Mouse (Mus musculus): ENCODE results near the gene Ifna5. TPM values are rescaled to one million over a fixed set of nuclear protein-coding genes. Genes with fewer than 3 reads are reported as not detected.
"Not testable (repeated sequence)": the region's sequence is repeated elsewhere in the genome, so short reads cannot be mapped to it uniquely, and the experiment has no call there.

The Ifna5 gene
- not detected for total RNA-seq (2021)
- long read RNA-seq, experiment 1 = 0 reads
- long read RNA-seq, experiment 2 = 0 reads

- DNase-seq; intact Hi-C loops (cut with DNase I): not testable (repeated sequence)
Measured at GRCm38 (mm10) chr4:88835225-88835624, at the start of gene Ifna5. Ifna5 (plus strand) TSS chr4:88835525.

- intact Hi-C loops (cut with DNase I) = not testable (repeated sequence)
- DNase-seq = peak; percentile 34 to 63
Measured at GRCm38 (mm10) chr4:88788402-88788801, 46.9 kb upstream of the Ifna5 start, which contains the start of gene Gm13277. Gm13277 (plus strand) TSS chr4:88788632.

GRCm38 (mm10) chr4:88791250-88791649 is 44.1 kb upstream of the Ifna5 start, which contains the start of gene Gm13278:
Gm13278 (plus strand) TSS chr4:88791550.
- intact Hi-C loops (cut with DNase I); DNase-seq: not testable (repeated sequence)

- intact Hi-C loops (cut with DNase I) = not testable (repeated sequence)
Measured at GRCm38 (mm10) chr4:88793936-88794675, 41.2 kb upstream of the Ifna5 start, which contains the start of gene Gm13275. Gm13275 (plus strand) TSS chr4:88794487.

GRCm38 (mm10) chr4:88797097-88797496 is 38.2 kb upstream of the Ifna5 start, which contains the start of gene Gm13279:
Gm13279 (plus strand) TSS chr4:88797397.
- DNase-seq; intact Hi-C loops (cut with DNase I): not testable (repeated sequence)

More at GRCm38 (mm10) chr4:88793936-88794675, 41.2 kb upstream of the Ifna5 start, which contains the start of gene Gm13275:
- peak; percentile 45 to 80 for DNase-seq

GRCm38 (mm10) chr4:88799365-88799764 is 36.0 kb upstream of the Ifna5 start, which contains the start of gene Gm13285:
Gm13285 (plus strand) TSS chr4:88799665.
- intact Hi-C loops (cut with DNase I) = not testable (repeated sequence)

GRCm38 (mm10) chr4:88802954-88803353 is 32.4 kb upstream of the Ifna5 start, which contains the start of gene Gm13287:
Gm13287 (plus strand) TSS chr4:88803254.
- intact Hi-C loops (cut with DNase I); DNase-seq: not testable (repeated sequence)

More at GRCm38 (mm10) chr4:88799365-88799764, 36.0 kb upstream of the Ifna5 start, which contains the start of gene Gm13285:
- DNase-seq = not testable (repeated sequence)

GRCm38 (mm10) chr4:88805231-88805630 is 30.1 kb upstream of the Ifna5 start, which contains the start of gene Gm13288:
Gm13288 (plus strand) TSS chr4:88805531.
- intact Hi-C loops (cut with DNase I); DNase-seq: not testable (repeated sequence)

- DNase-seq; intact Hi-C loops (cut with DNase I): not testable (repeated sequence)
Measured at GRCm38 (mm10) chr4:88805761-88806160, 29.6 kb upstream of the Ifna5 start.

GRCm38 (mm10) chr4:88815928-88816327 is 19.4 kb upstream of the Ifna5 start, which contains the start of gene Ifna7:
Ifna7 (plus strand) TSS chr4:88816228.
- intact Hi-C loops (cut with DNase I) = no loop called here
- no peak for DNase-seq

- DNase-seq = no peak
- intact Hi-C loops (cut with DNase I) = loop anchor here (2.0 kb wide), 1 partner anchor 137 kb away; the partner anchor contains the start of gene Ifna2
Measured at GRCm38 (mm10) chr4:88819659-88820058, 15.7 kb upstream of the Ifna5 start, which contains the start of gene Ifna11. Ifna11 (plus strand) TSS chr4:88819959.

- intact Hi-C loops (cut with DNase I) = no loop called here
- DNase-seq = no peak
Measured at GRCm38 (mm10) chr4:88822995-88823394, 12.3 kb upstream of the Ifna5 start.

GRCm38 (mm10) chr4:88827116-88827515 is 8.2 kb upstream of the Ifna5 start, which contains the start of gene Ifna6:
Ifna6 (plus strand) TSS chr4:88827416.
- DNase-seq; intact Hi-C loops (cut with DNase I): not testable (repeated sequence)

GRCm38 (mm10) chr4:88830523-88830922 is 4.8 kb upstream of the Ifna5 start:
- no peak for DNase-seq
- intact Hi-C loops (cut with DNase I) = no loop called here

- intact Hi-C loops (cut with DNase I) = no loop called here
- no peak for DNase-seq
Measured at GRCm38 (mm10) chr4:88838828-88839227, 3.5 kb downstream of the Ifna5 start.

- intact Hi-C loops (cut with DNase I) = no loop called here
- no peak for DNase-seq
Measured at GRCm38 (mm10) chr4:88840058-88840457, 4.7 kb downstream of the Ifna5 start.

GRCm38 (mm10) chr4:88841438-88841911 is 6.2 kb downstream of the Ifna5 start, which contains the start of gene Ifna4:
Ifna4 (plus strand) TSS chr4:88841861.
- DNase-seq = no peak

GRCm38 (mm10) chr4:88845334-88845733 is 10.0 kb downstream of the Ifna5 start:
- intact Hi-C loops (cut with DNase I) = no loop called here
- DNase-seq = no peak

More at GRCm38 (mm10) chr4:88841438-88841911, 6.2 kb downstream of the Ifna5 start, which contains the start of gene Ifna4:
- intact Hi-C loops (cut with DNase I) = no loop called here

GRCm38 (mm10) chr4:88849698-88850097 is 14.4 kb downstream of the Ifna5 start, which contains the start of gene Ifna1:
Ifna1 (plus strand) TSS chr4:88850087.
- intact Hi-C loops (cut with DNase I) = no loop called here
- DNase-seq = no peak

GRCm38 (mm10) chr4:88851026-88851763 is 15.9 kb downstream of the Ifna5 start:
- intact Hi-C loops (cut with DNase I) = no loop called here
- no peak for DNase-seq
